Mouse (Mus musculus) embryonic facial prominence, embryonic 14.5 days (tissue): ENCODE measurements at regions not wholly inside any gene's neighbourhood (a gene's known extent, or its start where the extent isn't known, plus 50 kb on each side); places are given as distances from the start of the nearest gene placed in this dataset.

Source experiments
- ATAC-seq: fragments of 200-750 bp; cut with Nextera tagmentation; 2 replicates; pipeline ENCODE4 v1.8.0; 2017; ENCODE audit warnings: low read depth, moderate number of reproducible peaks, moderate TSS enrichment
- DNase-seq: peaks from one replicate; pipeline ENCODE4 v3.0.0-alpha.2; 2015; ENCODE audit warnings: low spot score
- H3K27ac ChIP-seq: fragments of 300-500 bp; sonication (generic); replicated peaks from 2 replicates; pipeline ENCODE4 v1.5.1; 2014; ENCODE audit warnings: low read depth, mild to moderate bottlenecking, low read length, moderate library complexity
- H3K27me3 ChIP-seq: fragments of 300-500 bp; sonication (generic); replicated peaks from 2 replicates; pipeline ENCODE4 v1.6.1; 2014; ENCODE audit warnings: low read length; ENCODE audit not compliant: control insufficient read depth, insufficient read depth
- H3K36me3 ChIP-seq: fragments of 300-500 bp; sonication (generic); 2 replicates; pipeline ENCODE4 v1.6.1; 2014; ENCODE audit warnings: low read length, mixed read lengths; ENCODE audit not compliant: control insufficient read depth, insufficient read depth
- H3K4me1 ChIP-seq: fragments of 300-500 bp; sonication (generic); 2 replicates; pipeline ENCODE4 v1.6.1; 2014; ENCODE audit warnings: antibody characterized with exemption, low read length; ENCODE audit not compliant: control insufficient read depth, insufficient read depth
- H3K4me2 ChIP-seq: fragments of 300-500 bp; sonication (generic); 2 replicates; pipeline ENCODE4 v1.6.1; 2014; ENCODE audit warnings: low read depth, mild to moderate bottlenecking, low read length, moderate library complexity, mixed read lengths
- H3K4me3 ChIP-seq: fragments of 300-500 bp; sonication (generic); 2 replicates; pipeline ENCODE4 v1.5.1; 2014; ENCODE audit warnings: low read depth, mild to moderate bottlenecking, low read length
- H3K9ac ChIP-seq: fragments of 300-500 bp; sonication (generic); 2 replicates; pipeline ENCODE4 v1.6.1; 2014; ENCODE audit warnings: low read depth, mild to moderate bottlenecking, low read length, moderate library complexity, mixed read lengths
- H3K9me3 ChIP-seq: fragments of 300-500 bp; sonication (generic); 2 replicates; pipeline ENCODE4 v1.6.1; 2016; ENCODE audit warnings: low read length; ENCODE audit not compliant: control insufficient read depth
- WGBS: fragments of 180-500 bp; shearing (Covaris S2); extraction: QIAGEN DNeasy Blood & Tissue Kit; methylation state at CpG from one replicate; pipeline ENCODE4 v1.1.7; 2014; 5-methylcytosine and 5-hydroxymethylcytosine counted together

DNA sequence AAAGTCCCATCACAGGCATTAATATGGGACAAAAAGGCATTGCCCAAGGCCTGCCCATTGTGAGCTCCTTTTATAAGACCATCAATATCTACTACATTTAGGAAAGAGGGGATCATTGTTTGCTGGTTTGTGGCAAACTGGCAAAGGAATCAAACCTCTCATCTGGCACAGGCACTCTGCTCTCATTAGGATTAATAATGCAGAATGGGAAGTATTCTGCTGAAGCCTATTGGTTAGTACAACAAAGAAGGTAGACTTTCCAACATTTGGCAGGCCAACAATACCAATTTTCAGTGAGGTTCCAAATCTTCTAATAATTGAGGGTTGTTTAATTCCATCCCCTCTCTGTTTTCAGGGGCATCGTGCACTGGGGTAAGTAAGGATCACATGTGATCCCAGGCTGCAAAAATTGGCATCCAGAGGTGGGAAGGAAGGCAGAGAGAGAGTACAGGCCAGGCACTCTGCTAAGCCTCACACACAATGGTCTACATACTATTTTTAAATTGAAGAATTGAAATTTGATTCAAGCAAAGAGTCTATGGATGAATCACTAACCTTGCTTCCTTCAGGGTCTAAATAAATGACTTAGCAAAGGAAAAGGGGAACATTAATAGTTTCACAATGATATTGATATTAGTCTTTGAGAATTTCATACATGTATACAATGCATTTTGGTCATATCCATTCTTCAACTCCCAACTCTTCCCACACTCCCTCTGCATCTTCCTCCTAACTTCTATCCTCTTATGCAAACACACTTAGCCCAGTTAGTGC lies 174.9 kb downstream of the Fzd1 start:
- H3K27ac ChIP-seq, result no peak overlapping the region
- ATAC-seq, result no peak
- H3K4me1 ChIP-seq, result no peaks in the 10 kb centered on the region
- no peak overlapping the region for H3K4me2 ChIP-seq
- no peak overlapping the region for H3K9ac ChIP-seq
- 82% methylated on average over 1 of the region's 1 CpGs for WGBS
- H3K36me3 ChIP-seq, result no peaks in the 10 kb centered on the region
- no peaks in the 10 kb centered on the region for H3K27me3 ChIP-seq
- peaks cover 5% of the 10 kb centered on the region; the same call in 1 of the 2 replicates for H3K9me3 ChIP-seq
- no peak for DNase-seq
- no peak overlapping the region for H3K4me3 ChIP-seq

DNA sequence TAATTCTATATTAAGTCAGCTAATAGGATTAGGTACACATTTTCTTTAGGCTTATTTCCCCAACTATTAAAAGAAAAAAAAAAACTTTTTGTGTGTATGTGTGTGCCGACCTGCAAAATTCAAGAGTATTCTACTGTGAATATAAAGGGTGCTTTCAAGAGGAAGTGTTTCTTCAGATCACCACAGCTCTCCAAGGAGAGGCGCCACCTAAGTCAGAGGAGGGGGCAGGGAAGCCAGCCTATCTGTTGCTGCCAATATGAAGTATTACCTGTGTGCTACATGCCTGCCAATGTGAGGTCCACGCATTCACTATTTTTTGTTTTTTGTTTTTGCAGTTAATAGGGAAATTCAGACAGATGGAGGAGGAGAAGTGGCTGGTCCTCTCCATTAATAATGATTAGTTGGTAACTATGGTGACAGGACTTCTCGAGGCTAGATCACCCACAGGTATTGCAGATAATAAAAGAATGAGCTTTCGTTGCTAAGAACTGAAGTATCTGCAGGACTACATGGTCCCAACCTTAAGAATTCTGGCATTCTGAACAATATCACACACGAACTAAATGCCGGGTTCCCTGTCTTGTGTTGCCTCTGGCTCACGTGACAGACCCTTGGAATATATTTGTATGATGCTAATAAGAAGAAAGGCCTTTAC lies 177.5 kb downstream of the Fzd1 start:
- no peak overlapping the region for H3K27ac ChIP-seq
- 84% methylated on average over 8 of the region's 8 CpGs for WGBS
- ATAC-seq, result no peak

DNA sequence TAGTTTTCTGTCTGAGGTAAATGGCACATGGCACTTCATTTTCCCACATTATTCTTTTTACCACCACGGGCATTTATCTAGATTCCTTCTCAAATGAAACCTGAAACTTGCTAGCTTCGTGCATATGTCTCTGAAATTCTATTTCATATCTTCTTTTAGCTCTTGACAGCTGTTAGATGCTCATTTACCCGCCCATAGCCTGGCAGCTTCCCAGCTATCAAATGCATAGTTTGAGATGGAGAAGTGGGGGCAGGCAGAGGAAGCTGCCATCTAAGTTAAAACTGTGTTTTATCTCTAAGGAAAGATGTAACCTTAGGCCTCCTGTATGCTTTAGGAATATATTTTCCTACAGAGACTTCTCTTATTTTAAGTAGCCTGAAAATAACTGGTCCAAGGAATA lies 179.0 kb downstream of the Fzd1 start:
- 53% methylated on average over 3 of the region's 3 CpGs for WGBS
- ATAC-seq, result no peak

More for the DNA sequence above, 177.5 kb downstream of the Fzd1 start:
- Histone ChIP-seq H3K9ac (no peak overlapping the region), H3K4me2 (no peak overlapping the region), H3K4me1 (no peaks in the 10 kb centered on the region), H3K9me3 (no peaks in the 10 kb centered on the region), H3K27me3 (no peaks in the 10 kb centered on the region), H3K36me3 (no peaks in the 10 kb centered on the region), H3K4me3 (no peak overlapping the region)
- no peak for DNase-seq

DNA sequence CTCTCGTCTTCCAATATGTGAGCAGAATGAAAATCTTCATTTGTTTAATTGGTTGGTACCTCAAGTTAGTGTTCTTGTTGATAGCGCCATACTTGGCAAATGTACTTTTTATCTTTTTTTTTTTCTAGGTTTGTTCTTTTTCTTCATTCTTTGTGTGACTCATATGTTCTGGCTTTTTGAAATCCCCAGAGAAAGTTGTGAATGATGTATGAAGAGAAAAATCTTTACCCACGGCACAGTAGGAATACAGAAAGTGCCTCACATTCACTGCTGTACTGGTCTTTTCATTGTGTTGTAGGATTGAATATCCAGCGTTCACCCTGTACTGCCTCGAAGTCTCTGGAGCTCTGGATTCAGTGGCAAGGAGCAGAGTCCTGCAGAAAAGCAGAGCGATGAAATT lies 180.7 kb downstream of the Fzd1 start:
- DNase-seq, result no peak
- Histone ChIP-seq H3K27me3 (no peaks in the 10 kb centered on the region), H3K4me1 (no peaks in the 10 kb centered on the region), H3K4me2 (no peak overlapping the region), H3K9me3 (no peaks in the 10 kb centered on the region), H3K27ac (no peak overlapping the region), H3K9ac (no peak overlapping the region), H3K36me3 (no peaks in the 10 kb centered on the region), H3K4me3 (no peak overlapping the region)
- no peak for ATAC-seq
- WGBS, result 77% methylated on average over 6 of the region's 6 CpGs

More for the DNA sequence above, 179.0 kb downstream of the Fzd1 start:
- no peak overlapping the region for H3K4me2 ChIP-seq
- no peak overlapping the region for H3K9ac ChIP-seq
- DNase-seq, result peak; percentile 32
- H3K4me3 ChIP-seq, result no peak overlapping the region
- H3K27ac ChIP-seq, result no peak overlapping the region
- H3K36me3 ChIP-seq, result no peaks in the 10 kb centered on the region
- no peaks in the 10 kb centered on the region for H3K4me1 ChIP-seq
- no peaks in the 10 kb centered on the region for H3K9me3 ChIP-seq
- H3K27me3 ChIP-seq, result no peaks in the 10 kb centered on the region

DNA sequence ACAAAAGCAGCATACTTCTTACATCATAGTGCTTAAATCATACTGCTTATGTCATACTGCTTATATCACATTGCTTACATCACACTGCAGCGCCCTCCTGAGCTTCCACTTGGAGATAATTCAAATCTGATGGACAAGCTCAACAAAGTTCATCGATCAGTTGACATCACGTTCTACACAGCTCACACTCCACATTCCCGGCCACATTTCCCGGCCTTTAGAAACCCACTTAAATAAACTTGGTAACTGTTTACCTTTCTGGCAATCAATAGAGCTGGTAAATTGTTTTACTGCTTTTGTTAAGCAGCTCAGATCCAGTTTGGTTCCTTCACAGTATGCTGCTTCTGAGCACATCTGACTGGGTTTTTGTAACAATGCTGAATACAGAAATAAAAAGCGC lies 194.0 kb downstream of the Fzd1 start:
- DNase-seq (no peak), ATAC-seq (no peak)
- H3K27me3 ChIP-seq, result no peaks in the 10 kb centered on the region
- H3K4me1 ChIP-seq, result no peaks in the 10 kb centered on the region
- 0 out of 2 replicates have a peak, but pooled peaks cover under 1% of the 10 kb centered on the region for H3K9me3 ChIP-seq
- no peak overlapping the region for H3K27ac ChIP-seq
- H3K4me2 ChIP-seq, result no peak overlapping the region
- 81% methylated on average over 6 of the region's 6 CpGs for WGBS
- H3K36me3 ChIP-seq, result no peaks in the 10 kb centered on the region
- H3K9ac ChIP-seq, result no peak overlapping the region
- no peak overlapping the region for H3K4me3 ChIP-seq

DNA sequence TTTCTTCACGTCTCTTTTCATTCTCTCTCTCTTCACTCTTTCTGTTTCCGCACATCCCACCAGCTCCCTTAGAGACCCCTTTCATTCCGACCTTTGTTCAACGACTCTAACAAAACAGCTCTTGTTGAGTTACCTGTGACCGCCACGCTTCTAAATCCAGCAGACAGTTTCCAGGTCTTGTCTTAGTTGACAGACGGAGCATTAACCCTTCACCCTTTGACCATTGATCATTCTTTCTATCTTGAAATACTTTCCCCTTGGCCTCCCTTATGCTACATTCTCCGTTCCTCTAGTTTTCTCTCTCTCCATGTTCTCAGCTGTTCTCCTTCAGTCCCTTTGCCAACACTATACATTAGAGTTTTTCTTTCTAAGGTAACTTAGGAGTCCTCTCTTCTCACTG lies 196.2 kb downstream of the Fzd1 start:
- no peak overlapping the region for H3K4me2 ChIP-seq
- H3K9me3 ChIP-seq, result peaks cover 5% of the 10 kb centered on the region; the same call in 1 of the 2 replicates
- no peaks in the 10 kb centered on the region for H3K4me1 ChIP-seq
- H3K36me3 ChIP-seq, result no peaks in the 10 kb centered on the region
- H3K9ac ChIP-seq, result no peak overlapping the region
- 61% methylated on average over 8 of the region's 8 CpGs for WGBS
- DNase-seq, result no peak
- no peak for ATAC-seq
- H3K27ac ChIP-seq, result no peak overlapping the region
- no peaks in the 10 kb centered on the region for H3K27me3 ChIP-seq
- no peak overlapping the region for H3K4me3 ChIP-seq

DNA sequence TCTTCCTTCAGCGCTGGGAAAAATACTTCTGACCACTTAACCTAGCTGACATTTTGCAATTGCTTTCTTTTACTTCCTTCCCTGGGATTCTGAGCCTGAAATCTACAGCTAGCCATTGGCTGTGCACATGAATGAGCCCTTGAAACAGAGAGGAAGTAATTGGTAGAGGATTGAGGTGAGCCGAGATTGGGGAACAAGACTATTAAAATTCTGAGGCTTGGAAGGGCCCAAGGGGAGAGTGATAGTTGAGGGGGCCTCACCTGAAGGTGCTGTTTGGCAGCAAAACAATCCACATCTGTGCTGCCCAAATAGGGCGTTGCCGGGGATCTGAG lies 196.7 kb downstream of the Fzd1 start:
- Histone ChIP-seq H3K27ac (no peak overlapping the region), H3K27me3 (no peaks in the 10 kb centered on the region), H3K4me3 (no peak overlapping the region), H3K4me1 (no peaks in the 10 kb centered on the region), H3K4me2 (no peak overlapping the region), H3K9me3 (peaks cover 5% of the 10 kb centered on the region; the same call in 1 of the 2 replicates), H3K36me3 (no peaks in the 10 kb centered on the region), H3K9ac (no peak overlapping the region)
- WGBS, result 59% methylated on average over 4 of the region's 4 CpGs
- DNase-seq, result no peak
- ATAC-seq, result no peak

DNA sequence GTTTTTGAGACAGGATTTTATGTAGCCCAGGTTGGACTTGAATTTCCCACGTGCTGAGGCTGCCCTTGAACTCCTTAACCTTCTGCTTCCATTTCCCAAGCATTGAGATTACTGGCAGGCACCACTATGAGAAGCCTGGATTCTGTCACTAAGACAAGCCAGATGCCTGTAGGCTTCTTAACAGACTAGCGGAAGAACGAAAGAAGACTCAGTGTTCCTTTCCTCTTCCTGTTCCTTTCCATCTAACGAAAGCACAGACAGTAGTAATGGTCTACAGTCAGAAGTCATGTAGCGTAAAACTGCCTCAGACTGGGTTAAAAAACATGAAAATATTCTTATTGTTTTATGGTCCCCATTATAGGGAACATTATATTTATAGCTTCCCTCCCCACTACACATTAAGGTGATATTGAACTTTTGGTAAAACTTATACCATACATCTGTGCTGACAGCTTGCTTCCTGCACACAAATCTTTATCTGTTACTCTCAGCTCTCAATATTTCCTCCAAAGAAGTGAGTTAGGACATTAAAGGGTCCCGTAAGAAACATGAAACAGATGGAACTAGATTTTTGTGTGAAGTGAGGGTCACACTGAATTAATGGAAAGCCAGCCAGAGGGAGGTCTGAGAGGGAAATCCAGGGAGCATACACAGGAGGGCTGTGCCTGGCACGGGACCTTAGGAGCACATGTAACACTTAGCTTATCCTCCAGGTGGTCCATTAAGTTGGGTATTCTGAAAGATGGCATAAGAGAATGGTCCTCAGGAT lies 197.3 kb downstream of the Fzd1 start:
- DNase-seq (no peak), ATAC-seq (no peak)
- H3K27me3 ChIP-seq, result no peaks in the 10 kb centered on the region
- no peak overlapping the region for H3K4me3 ChIP-seq
- no peak overlapping the region for H3K27ac ChIP-seq
- H3K36me3 ChIP-seq, result no peaks in the 10 kb centered on the region
- no peak overlapping the region for H3K9ac ChIP-seq
- 61% methylated on average over 7 of the region's 7 CpGs for WGBS
- H3K9me3 ChIP-seq, result peaks cover 5% of the 10 kb centered on the region; the same call in 1 of the 2 replicates
- no peak overlapping the region for H3K4me2 ChIP-seq
- no peaks in the 10 kb centered on the region for H3K4me1 ChIP-seq
